Mouse (Mus musculus): ENCODE results near the gene Dapk1. TPM values are rescaled to one million over a fixed set of nuclear protein-coding genes. Genes with fewer than 3 reads are reported as not detected.

Gene Dapk1
- total and polyA plus RNA-seq, 3 experiments, result 26.0 to 27.1 (median 26.3) TPM

GRCm38 (mm10) chr13:60707541-60708468, 106.1 kb downstream of the Dapk1 start:
- no peak for TF ChIP-seq POLR2A (IDR thresholded peaks at IDR 0.05; ENCODE audit: insufficient read depth, low read depth, low read length)
- Histone ChIP-seq H3K4me1 (ENCODE audit: control insufficient read depth, insufficient read depth, low read length) (no peaks in the 10 kb centered on the region; the same call in 1 of the 2 replicates), H3K27ac (no peak overlapping the region), H3K36me3 (ENCODE audit: control insufficient read depth, insufficient read depth, low read length) (no peaks in the 10 kb centered on the region), H3K4me3 (no peak overlapping the region), H3K27me3 (ENCODE audit: control insufficient read depth, insufficient read depth, low read length) (no peaks in the 10 kb centered on the region), H3K9ac (ENCODE audit: low read depth, low read length) (no peak overlapping the region), H3K79me2 (replicated peaks; ENCODE audit: control insufficient read depth, insufficient read depth, low read length) (no peaks in the 10 kb centered on the region)
- no peak for DNase-seq
- intact Hi-C loops (cut with DNase I), result no loop called here
- WGBS, result 73% methylated on average over 16 of the region's 16 CpGs

- H3K4me1 ChIP-seq (ENCODE audit: control insufficient read depth, insufficient read depth, low read length), result no peaks in the 10 kb centered on the region; the same call in 1 of the 2 replicates
- no peaks in the 10 kb centered on the region for H3K79me2 ChIP-seq (replicated peaks; ENCODE audit: control insufficient read depth, insufficient read depth, low read length)
- H3K27me3 ChIP-seq (ENCODE audit: control insufficient read depth, insufficient read depth, low read length), result no peaks in the 10 kb centered on the region
- no peak overlapping the region for H3K9ac ChIP-seq (ENCODE audit: low read depth, low read length)
- DNase-seq, result no peak
- WGBS, result 64% methylated on average over 6 of the region's 6 CpGs
- intact Hi-C loops (cut with DNase I), result no loop called here
- H3K36me3 ChIP-seq (ENCODE audit: control insufficient read depth, insufficient read depth, low read length), result no peaks in the 10 kb centered on the region
- H3K4me3 ChIP-seq, result no peak overlapping the region
- H3K27ac ChIP-seq, result no peak overlapping the region
- TF ChIP-seq POLR2A (IDR thresholded peaks at IDR 0.05; ENCODE audit: insufficient read depth, low read depth, low read length) (no peak), EP300 (IDR thresholded peaks at IDR 0.05; ENCODE audit: insufficient read depth, low read depth, low read length) (no peak)
Observed at GRCm38 (mm10) chr13:60709136-60709535, 107.4 kb downstream of the Dapk1 start.

GRCm38 (mm10) chr13:60710963-60711362, 109.2 kb downstream of the Dapk1 start:
- intact Hi-C loops (cut with DNase I), result loop anchor here (5.0 kb wide), 1 partner anchor 39 kb away; no protein-coding TSS in a partner anchor
- no peaks in the 10 kb centered on the region for H3K27me3 ChIP-seq (ENCODE audit: control insufficient read depth, insufficient read depth, low read length)
- H3K79me2 ChIP-seq (replicated peaks; ENCODE audit: control insufficient read depth, insufficient read depth, low read length), result no peaks in the 10 kb centered on the region
- no peak for DNase-seq
- 97% methylated on average over 3 of the region's 3 CpGs for WGBS
- H3K27ac ChIP-seq, result no peak overlapping the region
- H3K4me3 ChIP-seq, result no peak overlapping the region
- H3K4me1 ChIP-seq (ENCODE audit: control insufficient read depth, insufficient read depth, low read length), result no peaks in the 10 kb centered on the region; the same call in 1 of the 2 replicates
- TF ChIP-seq POLR2A (IDR thresholded peaks at IDR 0.05; ENCODE audit: insufficient read depth, low read depth, low read length) (no peak), EP300 (IDR thresholded peaks at IDR 0.05; ENCODE audit: insufficient read depth, low read depth, low read length) (no peak), CTCF (IDR thresholded peaks at IDR 0.05) (no peak)
- H3K36me3 ChIP-seq (ENCODE audit: control insufficient read depth, insufficient read depth, low read length), result no peaks in the 10 kb centered on the region
- no peak overlapping the region for H3K9ac ChIP-seq (ENCODE audit: low read depth, low read length)

- TF ChIP-seq CTCF (IDR thresholded peaks at IDR 0.05), result no peak
- TF ChIP-seq EP300 (IDR thresholded peaks at IDR 0.05; ENCODE audit: insufficient read depth, low read depth, low read length), result no peak
- no peak for TF ChIP-seq POLR2A (IDR thresholded peaks at IDR 0.05; ENCODE audit: insufficient read depth, low read depth, low read length)
- H3K36me3 ChIP-seq (ENCODE audit: control insufficient read depth, insufficient read depth, low read length), result no peaks in the 10 kb centered on the region
- no peak overlapping the region for H3K27ac ChIP-seq
- no peak for DNase-seq
- no peaks in the 10 kb centered on the region for H3K79me2 ChIP-seq (replicated peaks; ENCODE audit: control insufficient read depth, insufficient read depth, low read length)
- peaks cover 1% of the 10 kb centered on the region; the same call in 1 of the 2 replicates for H3K4me1 ChIP-seq (ENCODE audit: control insufficient read depth, insufficient read depth, low read length)
- WGBS, result 87% methylated on average over 4 of the region's 4 CpGs
- intact Hi-C loops (cut with DNase I), result loop anchor here (5.0 kb wide), 1 partner anchor 41 kb away; no protein-coding TSS in a partner anchor
- H3K9ac ChIP-seq (ENCODE audit: low read depth, low read length), result no peak overlapping the region
- H3K4me3 ChIP-seq, result no peak overlapping the region
- no peaks in the 10 kb centered on the region for H3K27me3 ChIP-seq (ENCODE audit: control insufficient read depth, insufficient read depth, low read length)
Observed at GRCm38 (mm10) chr13:60713537-60713936, 111.8 kb downstream of the Dapk1 start.

- no peaks in the 10 kb centered on the region for H3K79me2 ChIP-seq (replicated peaks; ENCODE audit: control insufficient read depth, insufficient read depth, low read length)
- WGBS, result 69% methylated on average over 3 of the region's 3 CpGs
- no peaks in the 10 kb centered on the region for H3K27me3 ChIP-seq (ENCODE audit: control insufficient read depth, insufficient read depth, low read length)
- no peak overlapping the region for H3K27ac ChIP-seq
- no peak overlapping the region for H3K9ac ChIP-seq (ENCODE audit: low read depth, low read length)
- H3K36me3 ChIP-seq (ENCODE audit: control insufficient read depth, insufficient read depth, low read length), result no peaks in the 10 kb centered on the region
- no peak for DNase-seq
- intact Hi-C loops (cut with DNase I), result no loop called here
- no peak for TF ChIP-seq POLR2A (IDR thresholded peaks at IDR 0.05; ENCODE audit: insufficient read depth, low read depth, low read length)
- no peak for TF ChIP-seq EP300 (IDR thresholded peaks at IDR 0.05; ENCODE audit: insufficient read depth, low read depth, low read length)
- TF ChIP-seq CTCF (IDR thresholded peaks at IDR 0.05), result no peak
- H3K4me1 ChIP-seq (ENCODE audit: control insufficient read depth, insufficient read depth, low read length), result 0 out of 2 replicates have a peak, but pooled peaks cover 1% of the 10 kb centered on the region
- no peak overlapping the region for H3K4me3 ChIP-seq
Observed at GRCm38 (mm10) chr13:60716107-60716506, 114.4 kb downstream of the Dapk1 start.

GRCm38 (mm10) chr13:60717421-60717820, 115.7 kb downstream of the Dapk1 start:
- no peak for TF ChIP-seq POLR2A (IDR thresholded peaks at IDR 0.05; ENCODE audit: insufficient read depth, low read depth, low read length)
- Histone ChIP-seq H3K79me2 (replicated peaks; ENCODE audit: control insufficient read depth, insufficient read depth, low read length) (no peaks in the 10 kb centered on the region), H3K27me3 (ENCODE audit: control insufficient read depth, insufficient read depth, low read length) (no peaks in the 10 kb centered on the region), H3K9ac (ENCODE audit: low read depth, low read length) (no peak overlapping the region), H3K4me1 (ENCODE audit: control insufficient read depth, insufficient read depth, low read length) (0 out of 2 replicates have a peak, but pooled peaks cover 1% of the 10 kb centered on the region), H3K4me3 (no peak overlapping the region), H3K27ac (no peak overlapping the region), H3K36me3 (ENCODE audit: control insufficient read depth, insufficient read depth, low read length) (no peaks in the 10 kb centered on the region)
- no peak for DNase-seq
- 68% methylated on average over 10 of the region's 10 CpGs for WGBS
- intact Hi-C loops (cut with DNase I), result no loop called here

All from heart, adult 2 months (tissue).